Mouse (Mus musculus) embryo, embryonic 11 days (tissue): ENCODE measurements around the gene Rab11fip4.
"Not testable (repeated sequence)": the region's sequence is repeated elsewhere in the genome, so short reads cannot be mapped to it uniquely, and the experiment has no call there.

ENCODE experiments used
- DNase-seq: peaks from one replicate; pipeline ENCODE4 v3.0.0-alpha.2; 2015

The Rab11fip4 gene

DNA sequence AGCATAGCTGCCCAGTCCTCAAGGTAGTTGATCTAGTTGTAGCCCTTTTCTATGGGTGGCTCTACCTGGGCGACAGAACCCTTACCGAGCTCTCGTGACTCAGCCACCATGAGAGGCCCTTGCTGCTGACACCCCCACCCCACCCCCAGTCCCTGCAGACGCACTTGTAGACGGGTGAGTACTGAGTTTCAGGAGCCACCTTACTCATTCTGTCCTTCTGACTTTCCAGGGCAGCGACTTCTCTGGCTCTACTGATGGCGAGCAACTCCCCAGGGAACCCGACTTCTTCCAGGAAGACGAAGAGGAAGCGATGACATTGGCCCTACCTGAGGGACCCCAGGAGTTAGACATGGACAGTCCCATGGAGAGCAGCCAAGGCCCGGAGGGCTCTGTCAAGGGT, 89.5 kb downstream of the Rab11fip4 start:
- DNase-seq: no peak

DNA sequence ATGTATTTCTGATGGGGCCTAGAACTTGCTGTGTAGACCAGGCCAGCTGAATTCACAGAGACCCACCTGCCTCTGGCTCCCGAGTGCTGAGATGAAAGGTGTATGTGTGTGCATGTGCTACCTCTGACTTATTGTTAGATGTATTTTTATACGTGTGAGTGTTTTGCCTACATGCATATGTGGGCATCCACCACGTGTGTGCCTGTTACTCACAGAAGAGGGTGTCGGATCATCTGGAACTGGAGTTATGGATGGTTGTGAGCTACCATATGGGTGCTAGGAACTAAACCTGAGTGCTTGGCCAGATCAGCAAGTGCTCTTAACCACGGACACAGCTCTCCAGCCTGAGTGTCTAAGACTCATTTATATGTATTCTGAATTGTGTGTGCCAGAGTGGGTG, 90.2 kb downstream of the Rab11fip4 start:
- no peak for DNase-seq

DNA sequence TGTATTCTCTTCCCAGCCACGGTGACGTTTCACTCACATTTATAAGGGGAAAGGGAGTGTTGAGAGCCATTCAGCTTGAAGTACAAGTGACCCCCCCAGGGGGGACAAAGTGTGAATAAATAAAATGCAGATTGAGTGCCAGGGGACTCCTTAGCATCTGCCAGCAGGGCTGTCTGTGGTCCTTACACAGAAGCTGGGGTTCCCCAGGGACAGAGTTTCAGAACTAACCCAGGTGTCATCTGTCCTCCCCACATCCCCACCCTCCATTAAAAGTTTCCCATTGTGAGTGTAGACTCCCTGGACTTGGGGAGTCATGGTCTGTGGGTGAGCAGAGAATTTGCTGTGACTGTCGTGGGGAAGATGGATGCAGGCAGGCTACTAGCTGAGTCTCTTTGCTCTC, 90.8 kb downstream of the Rab11fip4 start:
- DNase-seq: no peak

DNA sequence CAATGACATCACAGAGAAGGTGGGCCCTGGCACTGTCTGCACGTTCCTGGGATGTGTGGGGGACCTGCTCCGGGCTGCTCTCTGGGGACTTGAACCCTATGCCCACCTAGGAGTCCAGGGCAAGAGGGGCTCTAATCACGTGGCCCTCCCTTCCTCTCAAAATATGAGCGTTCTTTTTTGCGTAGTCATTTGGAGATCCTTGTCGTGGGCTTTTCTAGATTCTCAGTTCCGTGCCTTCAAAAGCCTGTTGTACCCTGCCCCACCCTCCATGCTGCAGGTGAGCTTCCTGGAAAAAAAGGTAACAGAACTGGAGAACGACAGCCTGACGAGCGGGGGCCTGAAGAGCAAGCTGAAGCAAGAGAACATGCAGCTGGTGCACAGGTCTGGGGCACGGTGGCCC, 94.1 kb downstream of the Rab11fip4 start:
- no peak for DNase-seq

DNA sequence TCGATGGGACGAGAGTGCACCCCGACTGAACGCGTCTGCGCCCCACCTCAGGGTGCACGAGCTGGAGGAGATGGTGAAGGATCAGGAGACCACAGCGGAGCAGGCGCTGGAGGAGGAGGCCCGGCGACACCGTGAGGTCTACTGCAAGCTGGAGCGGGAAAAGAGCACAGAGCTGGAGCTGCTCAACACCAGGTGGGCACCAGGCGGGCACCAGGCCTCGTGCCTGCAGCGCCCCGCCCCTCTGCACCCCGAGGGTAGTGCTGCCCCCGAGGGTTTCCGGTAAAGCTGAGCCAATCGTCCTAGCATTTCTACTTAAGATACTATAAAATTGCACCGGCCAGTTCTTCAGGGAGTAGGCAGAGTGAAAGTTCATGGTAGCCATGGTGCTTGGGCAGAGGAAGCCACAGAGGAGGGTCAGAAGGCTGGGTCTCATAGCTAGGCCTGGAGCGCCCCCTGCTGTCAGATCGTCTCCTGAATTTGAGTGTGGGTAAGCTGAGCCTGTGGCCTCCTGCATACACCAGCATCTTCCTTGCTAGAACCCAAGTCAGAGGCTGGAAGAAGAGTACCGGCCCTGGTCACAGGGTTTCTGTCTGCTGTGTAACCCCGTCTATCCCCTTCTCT, 95.6 kb downstream of the Rab11fip4 start:
- peak; percentile 93 for DNase-seq

DNA sequence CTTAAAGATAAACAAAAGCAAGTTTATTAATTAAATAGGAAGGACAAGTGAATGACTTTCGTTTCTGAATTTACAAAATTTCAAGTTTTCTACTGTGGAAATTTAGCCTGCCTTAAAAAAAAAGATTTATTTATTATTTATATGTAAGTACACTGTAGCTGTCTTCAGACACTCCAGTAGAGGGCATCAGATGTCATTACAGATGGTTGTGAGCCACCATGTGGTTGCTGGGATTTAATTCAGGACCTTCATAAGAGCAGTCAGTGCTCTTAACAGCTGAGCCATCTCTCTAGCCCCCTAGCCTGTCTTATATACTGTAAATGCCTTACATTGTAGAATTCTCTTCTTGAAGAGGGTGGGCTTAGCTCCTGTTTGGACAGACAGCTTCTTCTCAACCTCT, 98.9 kb downstream of the Rab11fip4 start:
- DNase-seq: no peak

DNA sequence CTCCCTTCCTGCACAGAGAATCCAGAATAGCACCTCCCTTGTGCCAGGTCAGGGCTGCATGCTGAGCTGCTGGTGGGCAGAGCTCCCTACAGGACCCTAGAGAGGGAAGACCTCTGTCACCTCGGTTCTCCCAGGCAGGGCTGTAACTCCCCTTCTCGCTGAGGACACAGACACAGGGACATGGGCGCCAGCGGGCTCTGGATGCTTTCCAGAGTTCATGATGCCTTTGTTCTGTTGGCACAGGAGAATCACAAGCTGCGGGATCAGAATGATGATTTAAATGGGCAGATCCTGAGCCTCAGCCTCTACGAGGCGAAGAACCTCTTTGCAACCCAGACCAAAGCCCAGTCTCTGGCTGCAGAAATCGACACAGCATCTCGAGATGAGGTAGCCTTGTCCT, 100.5 kb downstream of the Rab11fip4 start:
- no peak for DNase-seq

DNA sequence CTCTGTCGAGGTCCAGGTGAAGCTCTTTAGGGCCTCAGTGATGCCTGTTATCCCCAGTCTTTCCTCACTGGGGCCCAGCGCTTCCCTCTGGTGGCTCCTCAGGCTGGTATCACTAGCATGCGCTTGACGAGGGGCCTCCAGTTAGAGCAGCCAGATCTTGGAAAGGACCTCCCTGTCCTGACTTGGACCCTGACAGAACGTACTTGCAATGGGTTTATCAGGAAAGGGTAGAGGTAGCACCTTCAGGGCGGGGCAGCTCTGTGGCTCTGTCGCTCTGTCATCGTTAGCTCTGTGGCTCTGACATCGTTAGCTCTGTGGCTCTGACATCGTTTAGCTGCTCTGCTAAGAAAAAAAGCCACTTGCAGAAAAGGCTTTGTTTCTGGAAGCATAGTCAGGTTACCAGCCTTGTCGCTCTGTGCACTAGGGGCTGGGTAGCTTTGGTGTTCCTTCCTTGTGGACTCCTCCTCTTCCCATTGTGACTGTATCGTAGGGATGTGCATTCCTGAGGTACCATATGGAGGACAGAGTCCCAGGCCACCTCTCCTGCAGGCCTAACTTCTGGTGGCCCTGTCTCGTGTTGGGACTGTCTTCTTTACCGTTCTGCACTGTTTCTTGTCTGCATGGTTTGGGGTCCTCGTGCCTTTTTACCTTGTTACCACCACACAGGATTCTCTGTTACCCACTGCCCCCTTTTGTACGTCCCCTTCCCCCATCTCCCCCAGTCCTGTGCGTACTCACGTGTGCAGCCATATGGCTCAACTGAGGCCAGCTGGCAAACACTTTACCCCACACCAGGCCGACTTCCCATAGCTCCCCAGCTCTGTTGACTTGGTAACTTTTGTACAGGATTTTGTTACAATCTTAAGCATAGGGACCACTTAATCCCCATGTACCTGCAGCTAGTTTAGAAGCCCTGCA, 105.6 kb downstream of the Rab11fip4 start:
- DNase-seq: no peak

DNA sequence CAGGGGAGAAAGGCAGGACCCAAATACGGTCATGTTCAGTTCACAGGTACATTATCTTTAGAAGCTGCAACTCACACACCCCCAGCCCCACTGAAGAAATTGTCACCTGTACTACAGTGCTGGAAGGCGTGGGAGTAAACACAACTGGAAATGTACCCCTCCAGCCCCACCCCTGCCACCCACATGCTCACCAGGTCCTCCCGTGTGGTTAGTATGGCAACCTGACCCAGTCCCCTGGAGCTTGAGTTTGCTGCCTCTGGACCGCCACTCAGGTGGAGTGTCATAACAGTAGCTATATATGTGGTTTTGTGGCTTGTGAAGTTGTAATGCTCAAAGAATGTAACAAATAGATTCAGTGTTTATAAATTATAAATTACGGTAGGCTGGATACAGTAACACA, 107.1 kb downstream of the Rab11fip4 start:
- no peak for DNase-seq

DNA sequence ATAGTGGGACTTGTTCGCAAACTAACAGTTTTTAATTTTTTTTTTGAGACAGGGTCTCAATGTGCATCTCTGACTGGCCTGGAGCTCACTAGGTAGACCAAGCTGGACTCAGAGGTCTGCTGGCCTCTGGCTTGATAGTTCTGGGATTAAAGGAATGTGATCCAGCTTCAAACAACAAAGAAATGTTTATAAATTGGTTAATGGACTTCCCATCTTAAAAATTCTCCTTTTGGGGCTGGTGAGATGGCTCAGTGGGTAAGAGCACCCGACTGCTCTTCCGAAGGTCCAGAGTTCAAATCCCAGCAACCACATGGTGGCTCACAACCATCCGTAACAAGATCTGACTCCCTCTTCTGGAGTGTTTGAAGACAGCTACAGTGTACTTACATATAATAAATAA, 107.5 kb downstream of the Rab11fip4 start:
- not testable (repeated sequence) for DNase-seq

DNA sequence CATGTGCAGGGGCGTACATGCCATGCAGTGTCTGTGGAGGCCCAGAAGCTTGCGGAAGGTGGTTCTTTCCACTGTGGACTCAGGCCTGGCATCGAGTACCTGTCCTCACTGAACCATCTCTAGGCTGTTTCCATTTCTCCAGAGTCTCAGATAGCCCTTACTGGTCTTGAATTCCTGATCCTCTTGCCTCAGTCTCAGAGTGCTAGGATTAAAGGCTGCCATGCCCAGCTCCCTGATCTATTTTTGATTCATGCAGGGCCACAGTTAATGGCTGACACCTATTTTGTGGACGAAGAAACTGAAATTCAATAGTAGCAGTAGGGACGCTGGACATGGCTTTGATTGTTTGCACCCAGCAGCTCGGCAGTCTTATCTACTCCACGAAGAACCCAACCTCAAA, 110.5 kb downstream of the Rab11fip4 start:
- DNase-seq: no peak

DNA sequence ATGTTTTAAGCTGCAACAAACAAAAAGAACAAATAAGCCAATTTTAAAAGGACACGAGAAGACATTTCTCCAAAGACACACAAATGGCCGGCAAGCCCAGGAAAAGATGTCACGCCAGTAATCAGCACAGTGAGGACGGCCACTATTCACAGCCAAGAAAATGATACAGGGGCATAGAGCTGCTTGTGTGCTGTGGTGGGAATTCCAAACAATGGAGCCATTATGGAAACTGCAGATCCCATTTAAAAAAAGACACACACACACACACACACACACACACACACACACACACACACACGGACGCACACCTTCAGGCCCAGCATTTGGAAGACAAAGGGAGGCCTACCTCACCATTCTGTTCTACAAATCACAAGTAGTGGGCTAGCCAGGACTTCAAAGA, 111.1 kb downstream of the Rab11fip4 start:
- no peak for DNase-seq

DNA sequence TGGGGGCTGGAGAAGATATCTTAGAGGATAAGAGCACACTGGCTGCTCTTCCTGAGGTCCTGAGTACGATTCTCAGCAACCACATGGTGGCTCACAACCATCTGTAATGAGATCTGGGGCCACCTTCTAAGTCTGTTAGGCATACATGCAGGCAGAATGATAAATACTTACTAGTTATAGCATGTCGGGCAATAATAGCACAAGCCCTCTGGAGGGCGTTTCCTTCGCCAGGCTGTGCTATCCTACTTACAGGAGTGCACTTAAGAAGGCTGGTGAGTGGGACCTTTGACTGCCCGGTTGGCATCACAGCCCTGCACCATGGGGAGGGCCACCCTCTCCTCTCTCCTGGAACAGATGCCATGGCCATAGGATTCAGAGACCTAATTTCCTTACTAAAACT, 112.4 kb downstream of the Rab11fip4 start:
- DNase-seq: peak; percentile 77

DNA sequence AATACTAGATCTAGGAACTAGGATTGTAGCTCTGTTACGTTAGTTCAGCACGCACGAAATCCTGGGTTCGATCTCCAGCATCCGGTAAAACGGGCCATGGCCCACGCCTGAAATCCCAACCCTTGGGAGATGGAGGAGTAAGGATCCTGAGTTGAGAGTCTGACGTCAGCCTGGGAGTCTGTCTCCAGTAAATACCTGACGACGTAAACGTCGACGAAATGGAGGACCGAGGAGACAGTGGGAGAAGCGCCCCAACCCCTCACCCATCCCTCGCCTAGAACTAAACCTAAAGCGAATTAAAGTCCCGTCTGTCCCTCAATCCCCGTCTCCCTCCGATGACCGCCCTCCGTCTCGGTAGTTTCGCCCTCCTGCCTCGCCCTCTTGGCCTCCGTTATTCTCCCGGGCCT, 112.9 kb downstream of the Rab11fip4 start:
- DNase-seq: peak; percentile 82

DNA sequence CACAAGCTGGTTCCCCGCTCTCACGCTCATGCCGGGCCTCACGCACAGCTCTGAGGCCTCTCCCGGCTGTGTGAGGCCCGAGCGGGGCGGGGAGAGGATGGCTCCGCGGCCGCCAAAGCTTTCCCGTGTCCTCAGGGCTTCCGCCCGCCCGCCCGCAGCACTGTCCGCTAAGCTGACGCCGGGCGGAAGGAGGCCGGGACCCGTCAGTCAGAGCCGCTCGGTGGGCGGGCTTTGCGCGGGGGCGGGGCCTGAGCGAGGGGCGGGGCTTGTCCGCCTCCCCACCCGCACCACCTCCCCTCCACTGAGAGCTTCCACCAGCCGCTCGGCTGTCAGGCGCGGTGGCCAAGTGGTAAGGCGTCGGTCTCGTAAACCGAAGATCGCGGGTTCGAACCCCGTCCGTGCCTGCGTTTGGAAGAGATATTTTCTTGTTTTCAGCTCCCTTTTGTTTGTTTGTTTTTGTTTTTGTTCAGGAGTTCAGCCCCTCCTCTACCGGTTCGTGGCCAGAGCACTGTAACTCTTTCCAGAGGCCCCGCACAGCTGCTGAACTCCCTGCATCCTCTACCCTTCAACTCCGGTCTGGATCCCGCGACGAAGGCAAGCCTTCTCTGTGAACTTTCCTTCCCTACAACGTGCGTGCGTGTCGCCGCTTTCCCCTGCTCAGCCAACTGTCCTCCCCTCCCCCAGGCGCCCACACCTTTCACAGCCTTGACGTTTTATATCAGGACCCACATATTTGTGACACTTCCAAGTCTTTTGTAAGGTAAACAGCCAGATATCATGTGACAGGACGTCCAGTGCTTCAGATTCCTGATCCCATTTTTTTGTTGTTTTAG, 113.5 kb downstream of the Rab11fip4 start:
- peak; percentile 94 for DNase-seq

DNA sequence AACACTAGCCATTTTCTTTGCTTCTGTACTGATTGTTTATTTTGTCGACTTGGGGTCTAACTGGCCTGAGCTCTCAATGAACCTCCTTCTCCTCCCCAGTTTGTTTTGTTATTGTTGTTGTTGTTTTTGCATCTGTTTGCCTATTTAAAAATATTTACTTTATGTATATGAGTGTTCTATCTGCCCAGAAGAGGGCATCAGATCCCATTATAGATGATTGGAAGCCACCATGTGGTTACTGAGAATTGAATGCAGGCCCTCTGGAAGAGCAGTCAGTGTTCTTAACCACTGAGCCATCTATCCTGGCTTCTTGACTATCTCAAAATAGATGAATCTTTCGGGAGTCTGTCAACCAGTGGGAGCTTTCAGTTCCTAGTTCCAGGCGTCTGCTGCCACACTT, 116.1 kb downstream of the Rab11fip4 start:
- no peak for DNase-seq

DNA sequence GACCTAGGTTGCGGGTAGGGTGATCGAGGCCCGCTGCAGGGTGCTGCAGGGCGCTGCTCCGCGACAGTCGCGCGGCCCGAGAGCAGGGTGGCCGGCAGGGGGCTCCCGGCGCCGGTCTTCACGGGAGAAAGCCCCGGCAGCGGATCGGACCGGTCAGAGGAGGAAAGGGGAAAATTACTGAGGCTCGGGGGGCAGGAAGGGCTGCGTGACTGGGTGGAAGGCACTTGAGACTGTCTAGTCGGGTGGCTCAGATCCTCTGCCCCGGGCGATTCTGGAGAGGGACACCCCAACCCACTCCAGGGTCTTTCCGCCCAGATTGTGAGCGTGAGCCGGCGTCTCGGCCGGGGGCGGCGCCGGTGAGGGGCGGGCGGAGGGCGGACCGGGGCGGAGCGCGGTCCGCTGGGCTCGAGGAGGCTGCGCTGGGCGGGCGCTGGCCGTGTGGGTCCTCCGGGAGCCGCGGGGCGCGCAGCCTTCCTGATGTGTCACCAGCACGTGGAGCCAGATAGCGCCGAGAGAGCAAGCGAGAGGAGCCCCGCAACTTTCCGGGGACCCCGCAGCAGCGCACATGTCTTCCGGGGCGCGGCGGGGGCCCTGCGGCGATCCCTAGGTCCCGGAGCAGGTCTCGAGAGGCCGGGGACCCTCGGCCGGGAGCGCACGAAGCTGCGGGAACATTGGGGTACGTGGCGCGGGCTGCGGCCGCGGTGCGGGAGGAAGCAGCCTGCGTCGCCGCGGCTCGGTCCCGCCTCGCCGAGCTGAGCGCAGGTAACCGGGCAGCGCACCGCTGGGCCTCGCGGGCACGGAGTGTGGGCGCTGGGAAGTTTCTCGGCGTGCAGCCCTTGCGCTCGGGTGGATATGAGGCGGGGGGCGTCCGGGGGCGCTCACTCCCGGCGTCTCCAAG, 120.1 kb downstream of the Rab11fip4 start:
- DNase-seq: peak; percentile 90

DNA sequence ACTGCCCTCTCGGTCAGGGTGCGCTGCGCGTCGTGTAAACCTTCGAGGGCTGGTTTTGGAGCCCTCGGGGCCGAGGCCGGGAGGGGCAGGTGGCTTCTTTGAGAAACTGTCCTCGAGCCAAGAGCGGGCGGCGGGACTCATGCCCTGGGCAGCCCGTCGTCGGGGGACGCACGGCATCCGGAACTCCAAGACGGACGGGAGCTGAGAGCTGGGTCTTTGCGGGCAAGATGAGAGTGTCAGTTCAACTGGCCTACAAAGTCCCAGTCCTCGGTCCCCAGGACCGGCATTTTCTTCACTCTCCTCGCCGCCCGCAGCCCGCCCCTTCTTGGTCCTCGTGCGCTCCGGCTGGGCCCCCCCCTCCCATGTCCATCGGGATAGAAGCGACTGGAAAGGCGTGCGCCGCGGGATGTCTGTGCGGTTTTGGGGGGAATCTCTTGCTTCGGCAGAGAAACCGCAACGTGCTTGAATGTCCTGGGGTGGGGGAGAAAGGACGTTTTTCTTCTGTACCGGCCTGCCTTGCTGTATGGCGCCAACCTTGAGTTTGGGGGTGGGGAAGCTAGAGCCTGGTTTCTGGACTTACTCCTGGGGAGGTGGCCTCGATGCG, 120.9 kb downstream of the Rab11fip4 start:
- peak; percentile 54 for DNase-seq

DNA sequence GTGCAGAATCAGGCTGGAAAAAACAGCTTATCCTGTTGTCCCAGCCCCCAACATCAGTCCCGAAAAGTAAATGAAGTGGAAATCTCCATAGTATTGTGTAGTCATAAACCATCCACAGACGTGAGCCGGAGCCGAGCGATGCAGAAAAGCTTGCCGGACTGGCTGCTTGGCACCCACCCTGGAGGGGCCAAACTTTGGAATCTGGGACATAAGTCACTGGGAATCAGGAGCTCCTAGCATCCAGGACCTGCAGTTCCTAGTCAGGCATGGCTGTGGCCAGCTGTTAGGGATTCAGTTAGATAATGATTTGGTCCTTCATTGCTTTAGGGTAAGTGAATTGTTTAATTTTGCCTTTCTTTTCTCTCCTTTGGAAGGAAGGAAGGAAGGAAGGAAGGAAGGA, 122.2 kb downstream of the Rab11fip4 start:
- DNase-seq: no peak

DNA sequence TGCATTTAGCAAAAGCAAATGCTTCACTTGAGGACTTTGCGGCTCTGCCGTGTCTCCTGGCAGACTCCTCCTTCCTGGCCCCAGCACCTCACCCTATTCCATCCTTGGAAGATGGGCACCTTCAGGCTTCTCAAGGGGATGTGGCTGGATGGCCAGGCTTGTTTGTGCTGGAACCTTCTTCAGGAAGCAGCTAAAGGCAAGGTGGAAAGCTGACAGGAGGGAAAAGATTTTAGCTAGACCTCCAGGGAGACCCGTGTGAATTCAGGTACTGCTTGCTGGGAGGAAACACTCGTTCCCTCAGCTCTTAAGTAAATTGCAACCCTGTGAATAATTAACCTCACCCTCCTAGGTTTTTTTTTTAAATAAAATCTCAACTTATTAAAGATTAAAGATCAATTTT, 122.7 kb downstream of the Rab11fip4 start:
- DNase-seq: no peak

DNA sequence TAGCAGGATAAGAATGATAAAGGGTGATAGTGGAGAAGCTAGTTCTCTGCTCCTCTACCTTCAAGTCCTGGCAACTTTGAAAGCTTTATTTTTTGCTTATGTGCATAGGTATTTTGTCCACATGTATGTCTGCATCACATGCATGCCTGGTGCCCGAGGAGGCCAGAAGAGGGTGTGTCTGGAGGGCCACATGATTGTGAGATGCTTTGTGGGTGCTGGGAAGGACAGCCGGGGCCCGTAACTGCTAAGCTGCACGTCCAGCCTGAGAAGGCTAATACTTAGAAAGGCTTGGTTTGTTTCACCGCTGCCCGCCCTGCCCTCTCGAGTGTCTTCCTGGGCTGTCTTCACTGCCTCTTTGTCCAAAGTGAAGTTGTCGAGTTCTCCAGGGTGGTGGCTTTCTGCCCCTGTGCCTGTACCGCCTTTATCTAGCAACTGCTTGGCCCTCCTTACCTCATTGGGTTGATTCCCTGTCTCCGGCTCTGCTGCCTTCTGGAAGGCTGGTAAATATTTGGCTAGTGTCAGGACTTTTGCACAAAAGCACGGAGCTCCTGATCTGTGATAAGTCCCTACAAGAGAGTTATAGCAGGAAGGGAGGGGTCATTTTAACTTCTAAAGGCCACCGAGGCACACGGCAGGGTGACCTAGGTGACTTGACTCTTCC, 123.2 kb downstream of the Rab11fip4 start:
- DNase-seq: no peak

DNA sequence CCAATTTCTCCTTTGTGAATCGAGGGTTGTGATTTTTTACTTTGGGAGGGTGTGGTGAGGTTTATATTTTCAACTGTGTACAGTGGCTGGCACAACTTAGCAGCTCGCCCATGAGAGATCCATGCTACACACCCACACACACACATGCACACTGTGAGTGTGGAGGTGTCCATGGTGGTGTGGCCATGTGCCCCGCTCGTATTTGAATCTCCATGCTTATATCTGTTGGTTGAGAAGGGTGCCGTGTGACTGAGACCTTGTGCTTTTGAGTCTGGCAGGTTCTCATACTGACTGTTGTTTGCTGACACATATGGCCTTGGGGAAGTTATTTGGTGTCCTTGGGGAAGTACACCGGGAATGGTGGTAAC, 123.7 kb downstream of the Rab11fip4 start:
- no peak for DNase-seq
